Mouse (Mus musculus) megakaryocyte, embryonic 14.5 days (primary cell): ENCODE measurements at regions not wholly inside any gene's neighbourhood (a gene's known extent, or its start where the extent isn't known, plus 50 kb on each side); places are given as distances from the start of the nearest gene placed in this dataset.

Experiments used
- FLI1 ChIP-seq: IDR thresholded peaks from 2 replicates; pipeline ENCODE4 v1.6.1; 2012; ENCODE audit warnings: low read length, inconsistent platforms, mixed read lengths
- GATA1 ChIP-seq: IDR thresholded peaks from 3 replicates; pipeline ENCODE4 v1.6.1; 2012; ENCODE audit warnings: mixed read lengths, low read length, inconsistent platforms, borderline replicate concordance

GRCm38 (mm10) chr10:67365158-67365557, 80.1 kb upstream of the Nrbf2 start:
- TF ChIP-seq GATA1, result no peak
- no peak for TF ChIP-seq FLI1
